17 mouse cellular contexts compared by ENCODE assay signal in genomic region chr17:47863023-47863422, GRCm38 (mm10). TPM values are rescaled to one million over a fixed set of nuclear protein-coding genes. Genes with fewer than 3 reads are reported as not detected.
DNase-seq lines count a peak whose midpoint lies in the region; ATAC-seq lines count a peak whose summit lies in the region.
"Had no signal": no experiment of that assay in that cellular context is flagged by ENCODE, and none has a peak within 500 bp of the region (broad histone marks: within the 10 kb centered on the region; RNA-seq: fewer than 3 reads in every experiment).

No protein-coding gene starts in this region.

- no peaks in the 10 kb centered on the region for H3K27me3 ChIP-seq in heart, embryonic 10.5 days (ENCODE audit: insufficient read depth, poor library complexity, severe bottlenecking)
- H3K27me3 ChIP-seq in lung, embryonic 16.5 days (ENCODE audit: control insufficient read depth, insufficient read depth, low read depth, low read length): no peaks in the 10 kb centered on the region
- H3K27me3 ChIP-seq in embryonic facial prominence, embryonic 11.5 days (ENCODE audit: control insufficient read depth, insufficient read depth, low read length): no peaks in the 10 kb centered on the region
- no peaks in the 10 kb centered on the region for H3K27me3 ChIP-seq in limb, embryonic 11.5 days (ENCODE audit: control insufficient read depth, insufficient read depth, low read length)
- H3K27me3 ChIP-seq: forebrain, embryonic 15.5 days; stomach, embryonic 15.5 days had no signal

- ATAC-seq in lung, embryonic 16.5 days (ENCODE audit: low read depth): no peak
- ATAC-seq in embryonic facial prominence, embryonic 11.5 days (replicated peaks; ENCODE audit: insufficient number of reproducible peaks, low FRiP score, low TSS enrichment, low read depth): no peak
- ATAC-seq in limb, embryonic 11.5 days (ENCODE audit: insufficient number of reproducible peaks, low FRiP score, low TSS enrichment, low read depth): no peak
- ATAC-seq: forebrain, embryonic 15.5 days had no signal

- peaks cover 17% of the 10 kb centered on the region for H3K36me3 ChIP-seq in heart, embryonic 10.5 days
- H3K36me3 ChIP-seq in lung, embryonic 16.5 days (ENCODE audit: control insufficient read depth, insufficient read depth, low read length): peaks cover 7% of the 10 kb centered on the region
- no peaks in the 10 kb centered on the region for H3K36me3 ChIP-seq in embryonic facial prominence, embryonic 11.5 days (replicated peaks; ENCODE audit: control insufficient read depth, insufficient read depth, low read depth, low read length)
- H3K36me3 ChIP-seq in limb, embryonic 11.5 days (ENCODE audit: control insufficient read depth, insufficient read depth, low read length): no peaks in the 10 kb centered on the region; the same call in 1 of the 2 replicates

- H3K4me1 ChIP-seq in heart, embryonic 10.5 days: peaks cover 35% of the 10 kb centered on the region
- H3K4me1 ChIP-seq in lung, embryonic 16.5 days (replicated peaks; ENCODE audit: control insufficient read depth, insufficient read depth, low read length): peaks cover 7% of the 10 kb centered on the region; the same call in 1 of the 2 replicates
- peaks cover 5% of the 10 kb centered on the region; the same call in 1 of the 2 replicates for H3K4me1 ChIP-seq in embryonic facial prominence, embryonic 11.5 days (ENCODE audit: control insufficient read depth, insufficient read depth, low read length)
- H3K4me1 ChIP-seq in limb, embryonic 11.5 days (ENCODE audit: control insufficient read depth, insufficient read depth, low read length): peaks cover 3% of the 10 kb centered on the region; the same call in 1 of the 2 replicates

- peak overlapping the region; percentile 60 for H3K27ac ChIP-seq in heart, embryonic 10.5 days
- no peak overlapping the region for H3K27ac ChIP-seq in lung, embryonic 16.5 days (ENCODE audit: low read length)
- H3K27ac ChIP-seq in embryonic facial prominence, embryonic 11.5 days (replicated peaks; ENCODE audit: low read depth, low read length): 0 out of 2 replicates have a peak overlapping the region, but pooled peaks have one; percentile 56
- 0 out of 2 replicates have a peak overlapping the region, but pooled peaks have one; percentile 16 for H3K27ac ChIP-seq in limb, embryonic 11.5 days (replicated peaks; ENCODE audit: low read depth, low read length)
- H3K27ac ChIP-seq: forebrain, embryonic 15.5 days; kidney, postnatal 0 days; stomach, embryonic 15.5 days had no signal

- WGBS in heart, embryonic 10.5 days: 57% methylated on average over 4 of the region's 4 CpGs
- 40% methylated on average over 4 of the region's 4 CpGs for WGBS in lung, embryonic 16.5 days
- WGBS in embryonic facial prominence, embryonic 11.5 days: 56% methylated on average over 4 of the region's 4 CpGs
- 59% methylated on average over 4 of the region's 4 CpGs for WGBS in limb, embryonic 11.5 days

- H3K4me2 ChIP-seq in lung, embryonic 16.5 days (ENCODE audit: low read depth, low read length): no peak overlapping the region
- no peak overlapping the region for H3K4me2 ChIP-seq in embryonic facial prominence, embryonic 11.5 days (ENCODE audit: low read depth, low read length)
- H3K4me2 ChIP-seq in limb, embryonic 11.5 days (ENCODE audit: low read depth, severe bottlenecking): no peak overlapping the region
- H3K4me2 ChIP-seq: forebrain, embryonic 15.5 days; stomach, embryonic 15.5 days had no signal

- no peak for DNase-seq in heart, embryonic 10.5 days (ENCODE audit: low spot score)
- no peak for DNase-seq in heart, postnatal 4 days
- no peak for DNase-seq in lung, postnatal 25 days (ENCODE audit: low spot score)
- no peak for DNase-seq in embryonic facial prominence, embryonic 11.5 days (ENCODE audit: low spot score)
- DNase-seq in limb, embryonic 11.5 days (ENCODE audit: low spot score): no peak
- DNase-seq in right cerebral cortex, postnatal 36 days (ENCODE audit: low spot score in 2 of 2): no peak
- no peak for DNase-seq in right cerebral cortex, adult 2 months (ENCODE audit: low spot score in 2 of 2)
- DNase-seq: adrenal gland, adult 2 months; cerebellum, adult 9-11 months; heart, postnatal 14 days; lung, adult 18-20 months; right cerebral cortex, adult 18-20 months had no signal

- H3K9me3 ChIP-seq in heart, embryonic 10.5 days: no peaks in the 10 kb centered on the region
- H3K9me3 ChIP-seq in lung, embryonic 16.5 days (ENCODE audit: control insufficient read depth, low read length): no peaks in the 10 kb centered on the region
- no peaks in the 10 kb centered on the region for H3K9me3 ChIP-seq in embryonic facial prominence, embryonic 11.5 days (replicated peaks; ENCODE audit: control insufficient read depth, low read length)
- H3K9me3 ChIP-seq in limb, embryonic 11.5 days (ENCODE audit: control insufficient read depth, low read length): 0 out of 2 replicates have a peak, but pooled peaks cover 2% of the 10 kb centered on the region
- H3K9me3 ChIP-seq: forebrain, embryonic 15.5 days; megakaryocyte, embryonic 14.5 days; stomach, embryonic 15.5 days had no signal

- H3K9ac ChIP-seq in lung, embryonic 16.5 days (ENCODE audit: low read length): 0 out of 2 replicates have a peak overlapping the region, but pooled peaks have one; percentile 17
- no peak overlapping the region for H3K9ac ChIP-seq in embryonic facial prominence, embryonic 11.5 days (replicated peaks; ENCODE audit: low read length)
- no peak overlapping the region for H3K9ac ChIP-seq in limb, embryonic 11.5 days (ENCODE audit: low read length)
- H3K9ac ChIP-seq: forebrain, embryonic 15.5 days; stomach, embryonic 15.5 days had no signal

- no peak overlapping the region for H3K4me3 ChIP-seq in heart, embryonic 10.5 days
- H3K4me3 ChIP-seq in lung, embryonic 16.5 days (ENCODE audit: low read length): no peak overlapping the region
- no peak overlapping the region for H3K4me3 ChIP-seq in embryonic facial prominence, embryonic 11.5 days (ENCODE audit: low read depth, low read length)
- no peak overlapping the region for H3K4me3 ChIP-seq in limb, embryonic 11.5 days (ENCODE audit: low read depth, low read length)
- H3K4me3 ChIP-seq: forebrain, embryonic 15.5 days; megakaryocyte, embryonic 14.5 days; stomach, embryonic 15.5 days had no signal

RNA-seq across cellular contexts. Expression of gene Mdfi, which starts 28.5 kb away (rescaled TPM):
- polyA plus RNA-seq in heart, embryonic 10.5 days (2016; fragmentation: Nextera tagmentation; extraction: Ambion mirVana): 15.3 and 17.7 TPM in 2 replicates
- total RNA-seq in heart, postnatal 4 days (2021): 10 to 100 TPM; 16.4 to 20.2 TPM
- 18.1 and 22.1 TPM in 2 replicates for polyA plus RNA-seq in lung, embryonic 16.5 days (2015; fragmentation: Nextera tagmentation; extraction: Ambion mirVana)
- 75.2 and 95.7 TPM in 2 replicates for polyA plus RNA-seq in embryonic facial prominence, embryonic 11.5 days (2014; fragmentation: Nextera tagmentation; extraction: Ambion mirVana)
- polyA plus RNA-seq in limb, embryonic 11.5 days (2014; fragmentation: Nextera tagmentation; extraction: Ambion mirVana): 56.4 and 100.0 TPM in 2 replicates
